Mouse (Mus musculus) hindbrain, embryonic 15.5 days (tissue): ENCODE measurements at regions not wholly inside any gene's neighbourhood (a gene's known extent, or its start where the extent isn't known, plus 50 kb on each side); places are given as distances from the start of the nearest gene placed in this dataset.

Experiments used
- ATAC-seq: fragments of 200-750 bp; cut with Nextera tagmentation; 2 replicates; pipeline ENCODE4 v1.8.0; 2017; ENCODE audit warnings: low read depth, moderate number of reproducible peaks, moderate TSS enrichment; ENCODE audit not compliant: low FRiP score
- H3K27ac ChIP-seq: fragments of 300-500 bp; sonication (generic); replicated peaks from 2 replicates; pipeline ENCODE4 v1.5.1; 2015; ENCODE audit warnings: mild to moderate bottlenecking, inconsistent platforms
- H3K27me3 ChIP-seq: fragments of 300-500 bp; sonication (generic); 2 replicates; pipeline ENCODE4 v1.6.1; 2015; ENCODE audit warnings: control low read depth, inconsistent platforms
- H3K36me3 ChIP-seq: fragments of 300-500 bp; sonication (generic); 2 replicates; pipeline ENCODE4 v1.6.1; 2015; ENCODE audit warnings: control low read depth, inconsistent platforms
- H3K4me1 ChIP-seq: fragments of 300-500 bp; sonication (generic); replicated peaks from 2 replicates; pipeline ENCODE4 v1.6.1; 2015; ENCODE audit warnings: control low read depth, inconsistent platforms
- H3K4me2 ChIP-seq: fragments of 300-500 bp; sonication (generic); 2 replicates; pipeline ENCODE4 v1.6.1; 2015; ENCODE audit warnings: moderate library complexity, mild to moderate bottlenecking, inconsistent platforms
- H3K4me3 ChIP-seq: fragments of 300-500 bp; sonication (generic); 2 replicates; pipeline ENCODE4 v1.5.1; 2015; ENCODE audit warnings: mild to moderate bottlenecking, inconsistent platforms
- H3K9ac ChIP-seq: fragments of 300-500 bp; sonication (generic); 2 replicates; pipeline ENCODE4 v1.6.1; 2015; ENCODE audit warnings: inconsistent platforms
- H3K9me3 ChIP-seq: fragments of 300-500 bp; sonication (generic); 2 replicates; pipeline ENCODE4 v1.6.1; 2016; ENCODE audit warnings: control low read depth, inconsistent platforms
- WGBS: fragments of 180-500 bp; shearing (Covaris S2); methylation state at CpG from one replicate; pipeline ENCODE4 v1.1.7; 2015; 5-methylcytosine and 5-hydroxymethylcytosine counted together

DNA sequence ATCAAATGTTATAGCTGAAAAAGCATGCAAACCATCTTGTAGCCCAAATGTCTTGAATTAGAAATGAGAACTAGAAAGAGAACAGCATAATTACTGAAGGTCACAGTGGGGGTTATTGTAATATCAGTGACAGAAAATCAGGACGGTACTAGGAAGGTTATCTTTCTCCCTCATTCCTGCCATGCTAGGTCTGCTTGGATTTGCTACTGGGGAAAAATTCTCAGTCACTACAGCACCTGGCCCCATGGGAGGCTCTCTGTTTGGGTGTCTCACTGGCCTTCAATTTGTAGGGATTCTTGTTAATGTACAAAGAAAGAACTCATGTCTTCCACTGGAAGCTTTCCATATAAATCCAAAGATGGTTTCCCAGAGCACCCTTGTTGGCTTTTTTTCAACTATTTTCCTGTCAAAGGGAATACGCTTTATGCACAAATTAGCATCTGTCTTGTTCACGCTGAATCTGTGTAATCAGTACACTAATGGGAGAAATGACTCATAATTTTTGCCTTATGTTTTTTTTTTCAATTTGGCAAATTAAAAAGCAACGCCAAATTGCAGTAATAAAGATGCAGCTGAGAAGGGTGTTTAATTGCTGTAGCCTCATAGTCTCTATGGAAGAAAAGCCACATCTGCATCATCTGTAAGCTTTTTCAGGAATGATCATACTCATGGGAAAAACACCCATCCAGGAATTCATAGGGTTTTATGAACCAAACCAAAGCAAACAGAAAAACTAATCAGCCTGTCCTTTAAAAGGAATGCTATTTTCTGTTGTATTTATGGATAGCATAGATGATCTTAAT lies 290.2 kb upstream of the Arhgef26 start:
- Histone ChIP-seq H3K36me3 (no peaks in the 10 kb centered on the region), H3K27me3 (no peaks in the 10 kb centered on the region), H3K27ac (no peak overlapping the region), H3K4me1 (no peaks in the 10 kb centered on the region), H3K4me3 (no peak overlapping the region), H3K9me3 (no peaks in the 10 kb centered on the region), H3K9ac (no peak overlapping the region), H3K4me2 (no peak overlapping the region)
- 65% methylated on average over 4 of the region's 4 CpGs for WGBS
- ATAC-seq: no peak

GRCm38 (mm10) chr3:62054237-62054636 lies 283.9 kb upstream of the Arhgef26 start:
- Histone ChIP-seq H3K4me1 (no peaks in the 10 kb centered on the region), H3K4me3 (no peak overlapping the region), H3K9ac (no peak overlapping the region), H3K9me3 (no peaks in the 10 kb centered on the region), H3K36me3 (no peaks in the 10 kb centered on the region), H3K27ac (no peak overlapping the region), H3K27me3 (no peaks in the 10 kb centered on the region), H3K4me2 (no peak overlapping the region)
- WGBS: 69% methylated on average over 1 of the region's 1 CpGs
- peak; percentile 56; the same call in 1 of the 2 replicates for ATAC-seq

DNA sequence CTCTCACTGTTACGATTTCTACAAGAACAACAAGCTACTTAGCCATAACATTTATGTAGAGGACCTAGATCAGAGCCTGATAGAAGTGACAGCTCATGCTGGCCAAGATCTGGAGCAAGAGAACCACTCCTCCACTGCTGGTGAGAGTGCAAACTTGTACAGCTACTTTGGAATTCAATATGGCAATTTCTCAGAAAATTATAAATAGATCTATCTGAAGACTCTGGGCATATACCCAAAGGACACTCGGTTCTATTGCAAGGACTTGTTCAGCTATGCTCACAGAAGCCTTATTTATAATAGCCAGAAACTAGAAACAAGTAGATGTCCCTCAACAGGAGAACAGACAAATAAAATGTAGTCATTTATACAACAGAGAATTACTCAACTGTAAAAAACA lies 259.6 kb upstream of the Arhgef26 start:
- WGBS: 73% methylated on average over 2 of the region's 2 CpGs
- Histone ChIP-seq H3K36me3 (no peaks in the 10 kb centered on the region), H3K4me2 (no peak overlapping the region), H3K9ac (no peak overlapping the region), H3K27me3 (no peaks in the 10 kb centered on the region), H3K27ac (no peak overlapping the region), H3K4me3 (no peak overlapping the region), H3K4me1 (no peaks in the 10 kb centered on the region), H3K9me3 (no peaks in the 10 kb centered on the region)
- ATAC-seq: no peak

DNA sequence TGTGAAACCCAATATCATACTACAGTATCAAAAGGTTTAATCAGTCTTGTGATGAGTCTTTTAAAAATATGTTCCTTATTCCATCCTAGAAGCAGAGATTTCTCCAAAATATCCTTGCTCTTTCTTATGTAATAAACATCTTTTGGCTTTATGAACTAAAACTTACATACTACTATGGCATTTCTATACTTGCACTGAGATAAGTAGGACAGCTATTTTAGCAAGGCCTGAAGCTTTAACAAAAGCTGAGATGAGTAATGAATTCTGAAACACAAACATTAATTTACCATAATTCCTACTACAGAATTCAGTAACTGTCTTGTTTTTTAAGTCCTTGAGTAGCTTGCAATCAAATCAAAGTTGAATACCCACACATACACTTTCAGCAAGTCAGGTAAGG lies 252.6 kb upstream of the Arhgef26 start:
- Histone ChIP-seq H3K27me3 (no peaks in the 10 kb centered on the region), H3K4me3 (no peak overlapping the region), H3K9me3 (no peaks in the 10 kb centered on the region), H3K4me2 (no peak overlapping the region), H3K36me3 (no peaks in the 10 kb centered on the region), H3K4me1 (no peaks in the 10 kb centered on the region), H3K27ac (no peak overlapping the region), H3K9ac (no peak overlapping the region)
- no peak for ATAC-seq

DNA sequence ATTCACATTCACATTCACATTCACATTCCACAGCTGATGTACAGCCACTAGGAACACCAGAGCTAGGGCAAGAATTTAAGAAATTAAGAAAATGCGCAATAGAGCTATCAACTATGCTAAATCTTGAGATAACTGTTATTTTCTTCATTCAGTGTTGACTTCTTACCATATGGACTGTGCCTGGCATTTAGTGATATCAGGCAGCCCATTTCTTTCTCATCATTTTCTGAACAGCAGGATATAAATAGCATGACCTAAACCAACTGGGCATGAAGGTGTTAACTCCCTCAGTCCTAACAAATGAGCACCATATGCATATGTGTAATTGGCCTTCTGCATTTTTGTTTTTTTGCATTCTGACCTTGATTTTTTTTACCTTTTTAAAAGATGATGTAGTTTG lies 250.9 kb upstream of the Arhgef26 start:
- ATAC-seq: no peak
- WGBS: 94% methylated on average over 1 of the region's 1 CpGs
- Histone ChIP-seq H3K4me3 (no peak overlapping the region), H3K27ac (no peak overlapping the region), H3K9ac (no peak overlapping the region), H3K9me3 (no peaks in the 10 kb centered on the region), H3K27me3 (no peaks in the 10 kb centered on the region), H3K4me2 (no peak overlapping the region), H3K4me1 (no peaks in the 10 kb centered on the region), H3K36me3 (no peaks in the 10 kb centered on the region)

DNA sequence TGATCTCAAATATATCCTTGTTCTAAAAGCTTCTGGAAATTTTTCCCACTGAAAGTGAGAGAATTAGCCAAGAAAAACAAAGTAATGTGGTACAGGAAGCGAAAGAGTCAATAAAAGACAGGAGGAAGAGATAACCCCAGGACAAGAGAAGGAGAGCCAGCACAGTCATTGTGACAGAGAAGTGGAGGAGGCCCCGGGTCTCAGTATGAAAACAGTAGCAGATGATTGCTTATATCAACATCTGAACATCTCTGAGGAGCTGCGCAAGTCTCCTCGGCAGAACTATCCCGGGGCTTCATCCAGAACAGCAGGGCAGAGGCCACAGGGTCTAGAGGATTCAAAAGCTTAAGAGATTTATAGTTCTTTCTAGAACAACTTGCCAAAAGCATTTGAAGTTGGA lies 235.0 kb upstream of the Arhgef26 start:
- H3K9ac ChIP-seq: no peak overlapping the region
- WGBS: 72% methylated on average over 5 of the region's 5 CpGs
- H3K4me2 ChIP-seq: no peak overlapping the region
- H3K4me3 ChIP-seq: no peak overlapping the region
- H3K36me3 ChIP-seq: no peaks in the 10 kb centered on the region
- no peaks in the 10 kb centered on the region for H3K9me3 ChIP-seq
- no peak overlapping the region for H3K27ac ChIP-seq
- no peaks in the 10 kb centered on the region for H3K4me1 ChIP-seq
- H3K27me3 ChIP-seq: no peaks in the 10 kb centered on the region
- no peak for ATAC-seq

- Histone ChIP-seq H3K4me2 (no peak overlapping the region), H3K9me3 (no peaks in the 10 kb centered on the region), H3K36me3 (no peaks in the 10 kb centered on the region), H3K9ac (no peak overlapping the region), H3K4me3 (no peak overlapping the region), H3K4me1 (no peaks in the 10 kb centered on the region), H3K27ac (no peak overlapping the region), H3K27me3 (no peaks in the 10 kb centered on the region)
- no peak for ATAC-seq
Observed at GRCm38 (mm10) chr3:62103872-62104271, 234.3 kb upstream of the Arhgef26 start.

DNA sequence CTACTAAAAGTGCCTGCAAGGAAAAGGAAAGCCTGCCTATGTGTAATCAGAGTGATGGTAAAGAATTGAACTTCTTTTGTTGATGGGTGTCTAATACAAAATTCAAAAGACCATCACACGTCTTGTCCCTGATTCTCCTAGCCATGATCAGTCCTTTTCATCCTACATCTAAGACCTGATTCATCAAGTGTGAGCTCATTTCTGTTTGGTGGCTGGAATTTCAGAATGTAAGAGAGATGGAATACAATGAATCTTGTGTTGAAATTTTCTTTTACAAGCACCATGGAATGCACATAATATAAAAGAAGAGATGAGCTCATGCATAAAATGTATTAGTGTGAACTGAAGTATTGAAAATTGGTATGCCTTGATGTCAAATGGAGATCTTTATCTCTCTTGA lies 233.6 kb upstream of the Arhgef26 start:
- Histone ChIP-seq H3K4me3 (no peak overlapping the region), H3K4me1 (no peaks in the 10 kb centered on the region), H3K9me3 (no peaks in the 10 kb centered on the region), H3K27me3 (no peaks in the 10 kb centered on the region), H3K36me3 (no peaks in the 10 kb centered on the region), H3K27ac (no peak overlapping the region), H3K4me2 (no peak overlapping the region), H3K9ac (no peak overlapping the region)
- 23% methylated on average over 1 of the region's 1 CpGs for WGBS
- ATAC-seq: no peak

DNA sequence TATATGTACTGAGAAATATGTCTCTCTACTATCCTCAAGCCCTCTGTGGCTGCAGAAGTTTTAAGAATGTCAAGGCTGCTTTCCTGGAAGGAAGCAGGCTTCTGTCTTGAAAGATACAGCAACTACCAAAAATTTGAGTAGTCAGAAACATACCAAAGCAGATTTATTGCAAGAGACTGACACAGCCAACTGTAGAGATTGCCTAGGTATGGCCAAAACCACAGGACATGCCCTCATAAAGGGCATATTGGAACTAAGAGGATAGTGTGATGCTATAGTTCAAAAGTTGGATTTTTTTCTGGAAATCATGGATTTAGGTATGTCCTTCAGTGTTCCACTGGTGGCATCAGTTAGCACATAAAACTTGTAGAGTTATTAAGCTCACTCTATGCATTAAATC lies 230.8 kb upstream of the Arhgef26 start:
- Histone ChIP-seq H3K27me3 (no peaks in the 10 kb centered on the region), H3K9me3 (no peaks in the 10 kb centered on the region), H3K4me1 (no peaks in the 10 kb centered on the region), H3K36me3 (no peaks in the 10 kb centered on the region), H3K9ac (no peak overlapping the region), H3K4me3 (no peak overlapping the region), H3K4me2 (no peak overlapping the region), H3K27ac (no peak overlapping the region)
- no peak for ATAC-seq
